Mouse (Mus musculus) embryonic facial prominence, embryonic 14.5 days (tissue): ENCODE measurements around the gene Stox2. TPM values are rescaled to one million over a fixed set of nuclear protein-coding genes. Genes with fewer than 3 reads are reported as not detected.

Experiments used
- ATAC-seq: fragments of 200-750 bp; cut with Nextera tagmentation; 2 replicates; pipeline ENCODE4 v1.8.0; 2017; ENCODE audit warnings: low read depth, moderate number of reproducible peaks, moderate TSS enrichment
- DNase-seq: peaks from one replicate; pipeline ENCODE4 v3.0.0-alpha.2; 2015; ENCODE audit warnings: low spot score
- H3K27ac ChIP-seq: fragments of 300-500 bp; sonication (generic); replicated peaks from 2 replicates; pipeline ENCODE4 v1.5.1; 2014; ENCODE audit warnings: low read depth, mild to moderate bottlenecking, low read length, moderate library complexity
- H3K27me3 ChIP-seq: fragments of 300-500 bp; sonication (generic); replicated peaks from 2 replicates; pipeline ENCODE4 v1.6.1; 2014; ENCODE audit warnings: low read length; ENCODE audit not compliant: control insufficient read depth, insufficient read depth
- H3K36me3 ChIP-seq: fragments of 300-500 bp; sonication (generic); 2 replicates; pipeline ENCODE4 v1.6.1; 2014; ENCODE audit warnings: low read length, mixed read lengths; ENCODE audit not compliant: control insufficient read depth, insufficient read depth
- H3K4me1 ChIP-seq: fragments of 300-500 bp; sonication (generic); 2 replicates; pipeline ENCODE4 v1.6.1; 2014; ENCODE audit warnings: antibody characterized with exemption, low read length; ENCODE audit not compliant: control insufficient read depth, insufficient read depth
- H3K4me2 ChIP-seq: fragments of 300-500 bp; sonication (generic); 2 replicates; pipeline ENCODE4 v1.6.1; 2014; ENCODE audit warnings: low read depth, mild to moderate bottlenecking, low read length, moderate library complexity, mixed read lengths
- H3K4me3 ChIP-seq: fragments of 300-500 bp; sonication (generic); 2 replicates; pipeline ENCODE4 v1.5.1; 2014; ENCODE audit warnings: low read depth, mild to moderate bottlenecking, low read length
- H3K9ac ChIP-seq: fragments of 300-500 bp; sonication (generic); 2 replicates; pipeline ENCODE4 v1.6.1; 2014; ENCODE audit warnings: low read depth, mild to moderate bottlenecking, low read length, moderate library complexity, mixed read lengths
- H3K9me3 ChIP-seq: fragments of 300-500 bp; sonication (generic); 2 replicates; pipeline ENCODE4 v1.6.1; 2016; ENCODE audit warnings: low read length; ENCODE audit not compliant: control insufficient read depth
- WGBS: fragments of 180-500 bp; shearing (Covaris S2); extraction: QIAGEN DNeasy Blood & Tissue Kit; methylation state at CpG from one replicate; pipeline ENCODE4 v1.1.7; 2014; 5-methylcytosine and 5-hydroxymethylcytosine counted together
- polyA plus RNA-seq: library from polyadenylated mRNA; unstranded; fragments of >200 nt; fragmentation: Nextera tagmentation; extraction: Ambion mirVana; gene quantifications from 2 replicates; pipeline ENCODE4 v1.2.1, GENCODE M21; 2014

Stox2 gene
- polyA plus RNA-seq, 1 experiment from 2014 or later, result 14.2 TPM

DNA sequence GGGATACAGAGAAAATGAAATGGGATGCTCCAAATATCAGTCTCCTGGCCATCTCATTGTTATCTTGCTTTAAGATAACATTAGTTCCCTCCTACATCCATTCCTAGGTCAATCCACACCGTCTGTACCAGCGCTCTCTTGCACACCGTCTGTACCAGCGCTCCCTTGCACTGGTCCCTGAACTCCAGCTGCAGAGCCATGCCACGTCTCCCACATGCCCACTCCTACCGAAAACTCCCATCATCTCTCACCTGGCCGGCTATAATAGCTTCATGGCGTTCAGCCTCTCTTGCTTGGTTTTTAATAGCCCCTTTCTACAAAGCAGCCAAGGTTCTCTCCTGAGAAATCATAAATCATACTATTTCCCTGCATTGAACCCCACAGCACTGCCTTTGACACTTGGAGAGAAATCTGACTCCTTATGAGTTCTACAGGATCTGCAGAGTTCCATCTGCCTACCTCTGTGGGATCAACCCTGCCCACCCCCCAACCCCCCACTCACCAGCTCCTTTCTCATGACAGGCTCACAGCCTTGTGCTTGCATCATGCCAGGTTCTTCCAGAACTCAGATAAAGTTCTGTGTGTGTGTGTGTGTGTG lies 239.4 kb downstream of the Stox2 start:
- H3K4me2 ChIP-seq, result no peak overlapping the region
- ATAC-seq (no peak), DNase-seq (no peak)
- no peak overlapping the region for H3K4me3 ChIP-seq
- WGBS, result 61% methylated on average over 8 of the region's 8 CpGs
- peaks cover 7% of the 10 kb centered on the region for H3K4me1 ChIP-seq
- no peaks in the 10 kb centered on the region for H3K27me3 ChIP-seq
- no peaks in the 10 kb centered on the region for H3K36me3 ChIP-seq
- H3K27ac ChIP-seq, result no peak overlapping the region
- H3K9ac ChIP-seq, result 0 out of 2 replicates have a peak overlapping the region, but pooled peaks have one; percentile 1
- H3K9me3 ChIP-seq, result no peaks in the 10 kb centered on the region

DNA sequence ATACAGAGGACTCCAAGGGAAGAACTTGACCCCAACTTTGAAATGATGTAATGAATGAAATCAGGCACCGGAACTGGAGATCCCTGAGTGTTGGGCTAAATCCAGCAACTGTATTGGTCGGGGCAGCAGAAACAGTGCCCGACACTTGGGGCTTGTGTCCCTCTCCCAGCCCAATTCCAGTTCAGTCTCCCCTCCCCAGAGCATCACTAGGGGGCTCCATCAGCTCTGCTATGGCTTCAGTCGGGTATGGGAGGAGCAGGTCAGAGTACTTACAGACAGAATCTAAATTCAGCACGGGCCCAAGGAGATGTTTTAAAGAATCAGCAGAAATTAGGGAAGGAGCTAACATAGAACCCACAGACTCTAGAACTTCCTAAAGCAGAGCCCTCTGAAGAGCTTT lies 240.7 kb downstream of the Stox2 start:
- no peak overlapping the region for H3K27ac ChIP-seq
- H3K36me3 ChIP-seq, result peaks cover 10% of the 10 kb centered on the region
- H3K4me3 ChIP-seq, result no peak overlapping the region
- no peak overlapping the region for H3K9ac ChIP-seq
- WGBS, result 81% methylated on average over 5 of the region's 5 CpGs
- no peaks in the 10 kb centered on the region for H3K4me1 ChIP-seq
- no peaks in the 10 kb centered on the region for H3K27me3 ChIP-seq
- no peak overlapping the region for H3K4me2 ChIP-seq
- DNase-seq (no peak), ATAC-seq (no peak)
- H3K9me3 ChIP-seq, result no peaks in the 10 kb centered on the region

DNA sequence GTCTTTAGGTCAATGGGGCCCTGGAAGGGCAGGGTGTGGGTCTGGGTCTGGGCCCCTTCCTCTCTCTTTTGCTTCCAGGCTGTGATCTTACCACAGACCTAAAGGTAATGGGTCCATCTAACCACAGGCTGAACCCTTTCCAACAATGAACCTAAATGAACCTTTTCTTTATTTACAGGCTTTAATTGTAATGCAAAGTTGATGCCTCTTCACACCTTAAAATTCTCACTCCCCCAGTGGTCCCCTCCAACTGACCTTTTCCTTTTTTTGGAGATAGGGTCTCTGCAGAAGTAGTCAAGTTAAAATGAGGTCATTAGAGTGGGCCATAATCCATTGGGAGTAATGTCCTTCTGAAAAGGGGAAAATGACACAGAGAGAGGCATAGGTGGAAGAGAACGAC lies 249.8 kb downstream of the Stox2 start:
- no peak for ATAC-seq
- DNase-seq, result no peak

DNA sequence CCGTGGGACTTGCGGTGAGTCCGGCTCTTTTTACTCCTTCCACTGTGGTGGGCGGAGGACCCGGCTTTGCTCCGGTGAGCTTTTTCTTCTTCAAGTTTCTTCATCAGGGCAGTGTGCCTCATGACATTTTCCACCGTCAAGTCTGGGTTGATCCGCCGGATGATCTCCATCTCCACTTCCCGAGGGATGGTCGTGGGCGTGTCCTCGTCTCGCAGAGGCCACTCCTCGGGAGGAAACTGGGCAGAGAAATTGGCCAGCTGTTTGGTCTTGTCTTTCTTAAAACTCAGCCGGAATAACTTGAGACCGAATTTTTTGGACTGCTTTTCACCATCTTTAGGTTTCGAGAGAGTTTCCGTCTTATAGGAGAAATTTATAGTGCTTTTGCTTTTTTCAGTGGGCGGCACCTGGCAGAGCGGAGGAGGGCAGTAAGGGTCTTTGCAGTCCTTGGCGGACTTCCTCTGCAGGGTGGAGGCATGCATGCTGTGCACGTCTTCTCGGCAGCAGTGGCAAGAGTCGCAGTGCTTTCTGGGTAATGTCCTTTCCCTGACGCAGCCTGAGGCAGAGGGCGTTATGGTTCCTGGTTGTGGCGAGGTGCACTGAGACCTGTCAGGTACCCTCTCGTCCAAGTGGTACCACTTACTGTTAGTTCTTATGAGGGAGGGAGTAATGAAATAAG lies 252.7 kb downstream of the Stox2 start:
- Histone ChIP-seq H3K4me1 (no peaks in the 10 kb centered on the region), H3K4me3 (no peak overlapping the region), H3K36me3 (peaks cover 58% of the 10 kb centered on the region), H3K27ac (no peak overlapping the region), H3K9ac (no peak overlapping the region), H3K9me3 (no peaks in the 10 kb centered on the region), H3K27me3 (no peaks in the 10 kb centered on the region), H3K4me2 (no peak overlapping the region)
- 93% methylated on average over 29 of the region's 29 CpGs for WGBS
- DNase-seq, result no peak
- ATAC-seq, result no peak

More for the DNA sequence above, 249.8 kb downstream of the Stox2 start:
- Histone ChIP-seq H3K4me3 (no peak overlapping the region), H3K9ac (no peak overlapping the region), H3K4me2 (no peak overlapping the region), H3K27me3 (no peaks in the 10 kb centered on the region), H3K4me1 (no peaks in the 10 kb centered on the region), H3K27ac (no peak overlapping the region), H3K9me3 (no peaks in the 10 kb centered on the region), H3K36me3 (peaks cover 47% of the 10 kb centered on the region)
- WGBS, result 86% methylated on average over 1 of the region's 1 CpGs

DNA sequence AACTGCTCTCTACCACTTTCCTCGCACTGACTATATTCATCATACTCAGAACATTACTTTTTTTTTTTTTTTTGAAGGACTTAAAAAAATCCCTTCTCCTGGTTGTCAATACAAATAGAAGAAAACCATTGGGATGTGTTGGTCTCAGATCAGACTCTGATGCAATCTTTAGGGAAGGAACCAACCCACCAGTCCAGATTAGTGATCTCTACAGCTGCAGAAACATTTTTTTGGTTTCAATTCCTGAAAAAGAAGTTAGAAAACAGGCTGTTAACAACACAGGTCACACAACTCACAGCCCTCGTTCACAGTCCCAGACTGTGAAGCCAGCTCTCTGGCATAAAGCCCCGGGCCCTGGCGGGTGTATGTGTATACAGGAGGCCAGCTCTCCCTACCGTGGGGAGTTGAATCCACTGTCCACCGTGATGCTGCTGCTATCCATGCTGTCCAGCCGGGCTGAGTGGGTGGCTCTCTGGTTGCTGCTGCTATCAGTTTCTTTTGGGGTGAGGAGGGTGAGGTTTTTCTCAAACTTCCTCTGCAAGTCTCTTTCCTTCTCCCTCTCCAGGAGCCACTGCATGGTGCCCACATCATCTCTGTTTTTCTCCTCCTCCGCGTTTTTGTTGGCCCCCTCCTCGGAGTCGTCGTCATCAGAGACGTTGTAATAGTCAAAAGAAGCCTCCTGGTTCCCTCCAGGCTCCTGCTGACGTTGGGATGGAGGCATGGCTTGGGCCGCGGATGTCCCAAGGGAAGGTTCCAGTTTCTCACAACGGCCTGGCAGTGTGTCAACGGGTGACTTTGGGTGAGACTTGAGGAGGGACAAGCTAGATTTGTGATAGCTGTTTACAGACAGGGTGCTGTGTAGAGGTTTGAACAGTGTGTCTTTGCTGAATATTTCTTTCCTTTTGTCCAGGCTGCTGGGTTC lies 254.5 kb downstream of the Stox2 start:
- Histone ChIP-seq H3K27me3 (no peaks in the 10 kb centered on the region), H3K4me3 (no peak overlapping the region)
- no peak for ATAC-seq

DNA sequence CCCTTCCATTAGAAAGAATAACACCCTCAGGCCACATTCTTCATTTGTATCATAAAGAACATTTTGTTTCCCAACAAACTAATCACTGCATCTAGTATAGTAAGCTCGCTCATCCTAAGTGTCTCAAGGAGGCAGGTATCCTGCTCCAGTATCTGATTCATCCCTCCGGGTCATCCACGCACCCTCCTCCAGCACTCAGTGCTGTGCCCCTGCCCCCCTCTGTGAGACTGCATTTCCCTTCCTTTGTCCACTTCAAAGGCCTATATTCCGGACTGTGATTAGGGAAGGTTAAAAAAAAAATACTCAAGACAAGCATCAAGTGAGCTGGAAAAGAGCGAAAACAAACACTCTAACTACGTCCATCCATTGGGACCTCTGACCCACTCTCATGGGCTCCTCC lies 260.8 kb downstream of the Stox2 start:
- H3K9ac ChIP-seq, result no peak overlapping the region
- no peak overlapping the region for H3K27ac ChIP-seq
- peaks cover 35% of the 10 kb centered on the region for H3K36me3 ChIP-seq
- no peaks in the 10 kb centered on the region for H3K4me1 ChIP-seq
- DNase-seq (no peak), ATAC-seq (no peak)
- 73% methylated on average over 6 of the region's 6 CpGs for whole genome bisulfite sequencing
- H3K9me3 ChIP-seq, result no peaks in the 10 kb centered on the region
- no peaks in the 10 kb centered on the region for H3K27me3 ChIP-seq
- no peak overlapping the region for H3K4me2 ChIP-seq
- H3K4me3 ChIP-seq, result no peak overlapping the region

More for the DNA sequence above, 254.5 kb downstream of the Stox2 start:
- Histone ChIP-seq H3K4me2 (no peak overlapping the region), H3K27ac (no peak overlapping the region), H3K36me3 (peaks cover 60% of the 10 kb centered on the region), H3K9me3 (no peaks in the 10 kb centered on the region), H3K9ac (no peak overlapping the region), H3K4me1 (no peaks in the 10 kb centered on the region)
- no peak for DNase-seq
- WGBS, result 93% methylated on average over 18 of the region's 18 CpGs

DNA sequence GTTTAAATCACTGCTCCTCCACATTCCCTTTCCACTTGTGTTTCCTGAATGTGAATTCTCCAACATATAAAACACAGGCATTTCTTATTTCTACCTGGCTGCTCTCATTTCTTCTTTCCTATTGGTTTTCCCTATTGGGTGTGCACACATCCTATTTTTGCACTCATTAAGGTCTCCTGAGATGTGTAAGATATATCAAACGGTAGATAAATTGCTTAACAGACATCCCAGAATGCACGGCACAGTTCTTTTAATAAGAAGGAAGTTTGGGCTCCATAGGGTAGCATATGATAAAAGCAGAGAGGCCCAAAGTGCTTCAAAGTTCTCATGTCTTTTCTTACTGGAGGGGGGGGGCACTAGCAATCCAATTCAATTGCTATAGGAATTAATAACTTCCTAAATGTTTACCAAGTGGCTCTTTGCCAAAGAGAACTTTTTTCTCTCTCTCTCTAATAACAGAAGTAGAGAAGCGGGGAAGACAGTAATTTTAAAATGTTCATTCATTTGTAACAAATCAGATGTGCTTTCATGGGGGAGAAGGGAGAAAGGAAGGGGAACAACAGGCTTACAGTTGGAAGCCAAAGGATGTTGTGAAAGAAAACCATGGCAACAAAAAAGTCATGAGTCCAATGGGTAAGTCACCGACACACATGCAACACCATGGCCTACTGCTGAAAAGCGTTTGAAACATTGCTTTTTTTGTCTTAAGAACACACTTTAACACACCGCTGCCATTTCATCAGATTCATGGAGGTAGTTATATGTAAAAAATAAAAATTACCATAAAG lies 263.2 kb downstream of the Stox2 start:
- no peak for ATAC-seq
- 83% methylated on average over 6 of the region's 6 CpGs for WGBS

DNA sequence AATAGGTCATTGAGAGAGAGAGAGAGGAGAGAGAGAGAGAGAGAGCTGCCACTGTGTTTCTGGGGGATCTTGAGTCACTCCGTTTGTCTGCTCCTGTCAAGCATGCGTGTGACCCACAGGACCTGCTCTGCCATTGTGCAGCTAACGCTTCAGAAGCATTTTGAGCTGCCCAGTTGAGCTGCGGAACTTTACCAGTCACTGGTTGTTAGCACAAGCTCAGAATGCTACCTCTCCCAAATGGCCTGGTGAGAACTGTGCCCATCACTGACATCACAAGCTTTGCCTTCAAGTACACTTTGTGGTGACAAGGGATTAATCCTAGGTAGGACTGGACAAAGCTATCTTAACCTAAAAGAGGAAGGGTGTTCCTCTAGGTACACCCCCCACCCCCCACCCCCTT lies 263.9 kb downstream of the Stox2 start:
- Histone ChIP-seq H3K9ac (no peak overlapping the region), H3K4me2 (no peak overlapping the region), H3K27ac (no peak overlapping the region), H3K4me3 (no peak overlapping the region), H3K9me3 (no peaks in the 10 kb centered on the region), H3K27me3 (no peaks in the 10 kb centered on the region), H3K36me3 (peaks cover 22% of the 10 kb centered on the region), H3K4me1 (no peaks in the 10 kb centered on the region)
- ATAC-seq (no peak), DNase-seq (no peak)
- 86% methylated on average over 4 of the region's 4 CpGs for WGBS

More for the DNA sequence above, 263.2 kb downstream of the Stox2 start:
- H3K4me1 ChIP-seq, result no peaks in the 10 kb centered on the region
- H3K4me2 ChIP-seq, result no peak overlapping the region
- no peak for DNase-seq
- peaks cover 22% of the 10 kb centered on the region for H3K36me3 ChIP-seq
- H3K4me3 ChIP-seq, result no peak overlapping the region
- no peak overlapping the region for H3K27ac ChIP-seq
- H3K27me3 ChIP-seq, result no peaks in the 10 kb centered on the region
- H3K9me3 ChIP-seq, result no peaks in the 10 kb centered on the region
- no peak overlapping the region for H3K9ac ChIP-seq
